In genomic region chr9:74110461-74110816, GRCm38 (mm10) we compare ENCODE assay signal across 10 mouse cellular contexts. TPM values are rescaled to one million over a fixed set of nuclear protein-coding genes. Genes with fewer than 3 reads are reported as not detected.
A peak's percentile ranks its signal among the peaks of the same experiment; 100 is the strongest.
DNase-seq lines count a peak whose midpoint lies in the region; ATAC-seq lines count a peak whose summit lies in the region.
"Had no signal": no experiment of that assay in that cellular context is flagged by ENCODE, and none has a peak within 500 bp of the region (broad histone marks: within the 10 kb centered on the region; RNA-seq: fewer than 3 reads in every experiment).

No protein-coding gene starts in this region.

- 0 out of 2 replicates have a peak, but pooled peaks cover 6% of the 10 kb centered on the region for H3K27me3 ChIP-seq in heart, embryonic 12.5 days (replicated peaks)
- no peaks in the 10 kb centered on the region for H3K27me3 ChIP-seq in hindbrain, embryonic 14.5 days (ENCODE audit: control insufficient read depth, insufficient read depth, low read length)
- H3K27me3 ChIP-seq in midbrain, embryonic 13.5 days, result peaks cover 10% of the 10 kb centered on the region; the same call in 1 of the 2 replicates

- WGBS in heart, embryonic 12.5 days, result 3% methylated on average over 7 of the region's 7 CpGs
- WGBS in hindbrain, embryonic 14.5 days, result 4% methylated on average over 7 of the region's 7 CpGs
- 4% methylated on average over 7 of the region's 7 CpGs for WGBS in midbrain, embryonic 13.5 days

- H3K9ac ChIP-seq in heart, embryonic 12.5 days, result peak overlapping the region; percentile 72
- H3K9ac ChIP-seq in hindbrain, embryonic 14.5 days, result no peak overlapping the region
- no peak overlapping the region for H3K9ac ChIP-seq in midbrain, embryonic 13.5 days (replicated peaks)

- H3K4me3 ChIP-seq in heart, embryonic 12.5 days, result peak overlapping the region; percentile 52
- H3K4me3 ChIP-seq in hindbrain, embryonic 14.5 days (replicated peaks; ENCODE audit: low read length), result no peak overlapping the region
- H3K4me3 ChIP-seq in midbrain, embryonic 13.5 days (replicated peaks), result no peak overlapping the region; the same call in 1 of the 2 replicates

- no peak for ATAC-seq in heart, embryonic 12.5 days (ENCODE audit: insufficient number of reproducible peaks, low FRiP score)
- ATAC-seq in hindbrain, embryonic 14.5 days (ENCODE audit: low FRiP score), result no peak
- ATAC-seq in midbrain, embryonic 13.5 days, result no peak
- ATAC-seq in cerebellum, adult (ENCODE audit: insufficient number of reproducible peaks, low FRiP score, low TSS enrichment), result no peak
- ATAC-seq: inflammation-experienced regulatory T-cells, adult 6 months had no signal

- H3K36me3 ChIP-seq in heart, embryonic 12.5 days, result no peaks in the 10 kb centered on the region
- H3K36me3 ChIP-seq in hindbrain, embryonic 14.5 days (replicated peaks; ENCODE audit: control insufficient read depth, insufficient read depth), result no peaks in the 10 kb centered on the region
- H3K36me3 ChIP-seq in midbrain, embryonic 13.5 days, result no peaks in the 10 kb centered on the region

- peaks cover 4% of the 10 kb centered on the region for H3K4me1 ChIP-seq in heart, embryonic 12.5 days (replicated peaks)
- H3K4me1 ChIP-seq in hindbrain, embryonic 14.5 days (replicated peaks; ENCODE audit: control insufficient read depth, insufficient read depth, low read length), result no peaks in the 10 kb centered on the region
- peaks cover 7% of the 10 kb centered on the region for H3K4me1 ChIP-seq in midbrain, embryonic 13.5 days (replicated peaks)

- no peak overlapping the region for H3K27ac ChIP-seq in heart, embryonic 12.5 days (ENCODE audit: poor library complexity, severe bottlenecking)
- no peak overlapping the region for H3K27ac ChIP-seq in hindbrain, embryonic 14.5 days
- H3K27ac ChIP-seq in midbrain, embryonic 13.5 days, result no peak overlapping the region

- H3K9me3 ChIP-seq in heart, embryonic 12.5 days (replicated peaks), result no peaks in the 10 kb centered on the region
- H3K9me3 ChIP-seq in hindbrain, embryonic 14.5 days (ENCODE audit: control insufficient read depth, low read length), result no peaks in the 10 kb centered on the region
- no peaks in the 10 kb centered on the region for H3K9me3 ChIP-seq in midbrain, embryonic 13.5 days

- DNase-seq in heart, adult 18-20 months, result no peak
- peak; percentile 16 for DNase-seq in ZHBTc4 (ENCODE audit: low read depth, low spot score)
- DNase-seq in hindbrain, embryonic 14.5 days (ENCODE audit: low spot score), result no peak
- no peak for DNase-seq in c-Kit-positive CD71-positive TER-119-positive erythroid progenitor cells, embryonic 14.5 days (ENCODE audit: low spot score)
- DNase-seq in adipocyte (ENCODE audit: low spot score), result no peak

- peak overlapping the region; percentile 92 for H3K4me2 ChIP-seq in heart, embryonic 12.5 days
- peak overlapping the region; percentile 42 for H3K4me2 ChIP-seq in hindbrain, embryonic 14.5 days (replicated peaks)
- H3K4me2 ChIP-seq in midbrain, embryonic 13.5 days (replicated peaks), result peak overlapping the region; percentile 47

RNA-seq across cellular contexts. Expression of gene Wdr72, which starts 0.3 kb away (rescaled TPM):
- 0.82 and 0.92 TPM in 2 replicates for polyA plus RNA-seq in heart, embryonic 12.5 days (2016; fragmentation: Nextera tagmentation; extraction: Ambion mirVana)
- total RNA-seq in heart, adult 18-20 months (2021), result under 1 TPM in 1 of 2 experiments, not detected in 1; 0.15 TPM
- polyA plus RNA-seq in hindbrain, embryonic 14.5 days (2014; fragmentation: Nextera tagmentation; extraction: Ambion mirVana), result 0.77 and 0.96 TPM in 2 replicates
- polyA plus RNA-seq in midbrain, embryonic 13.5 days (2015; fragmentation: Nextera tagmentation; extraction: Ambion mirVana), result 0.52 and 0.95 TPM in 2 replicates
- polyA plus RNA-seq: C2C12; inflammation-experienced regulatory T-cells, adult 6 months had no signal

Comparison
In these comparisons a context has a peak if more than half of its experiments do, and no peak if none do; other contexts are left out.
1. H3K4me2 ChIP-seq: peak in every context shown above with its lines; median percentile 92 in heart, embryonic 12.5 days; 47 in midbrain, embryonic 13.5 days; 42 in hindbrain, embryonic 14.5 days.